Mouse (Mus musculus): ENCODE measurements at regions not wholly inside any gene's neighbourhood (a gene's known extent, or its start where the extent isn't known, plus 50 kb on each side); places are given as distances from the start of the nearest gene placed in this dataset.

- Histone ChIP-seq H3K4me2 (replicated peaks; ENCODE audit: low read depth) (no peak overlapping the region), H3K4me3 (ENCODE audit: low read depth, low read length) (no peak overlapping the region), H3K27me3 (replicated peaks; ENCODE audit: control insufficient read depth, insufficient read depth, low read length) (no peaks in the 10 kb centered on the region), H3K4me1 (replicated peaks; ENCODE audit: control insufficient read depth, insufficient read depth, low read length) (no peaks in the 10 kb centered on the region), H3K9ac (ENCODE audit: low read depth, low read length) (no peak overlapping the region), H3K27ac (ENCODE audit: low read depth, low read length) (no peak overlapping the region), H3K9me3 (ENCODE audit: control insufficient read depth) (no peaks in the 10 kb centered on the region), H3K36me3 (ENCODE audit: control insufficient read depth, insufficient read depth) (no peaks in the 10 kb centered on the region)
- TF ChIP-seq CTCF (IDR thresholded peaks at IDR 0.05; ENCODE audit: low read depth): peak; percentile 58
- ATAC-seq: no peak
- WGBS: 24% methylated on average over 14 of the region's 14 CpGs
Observed at GRCm38 (mm10) chr14:114567673-114568309, 524.2 kb upstream of the Gpc5 start.

DNA sequence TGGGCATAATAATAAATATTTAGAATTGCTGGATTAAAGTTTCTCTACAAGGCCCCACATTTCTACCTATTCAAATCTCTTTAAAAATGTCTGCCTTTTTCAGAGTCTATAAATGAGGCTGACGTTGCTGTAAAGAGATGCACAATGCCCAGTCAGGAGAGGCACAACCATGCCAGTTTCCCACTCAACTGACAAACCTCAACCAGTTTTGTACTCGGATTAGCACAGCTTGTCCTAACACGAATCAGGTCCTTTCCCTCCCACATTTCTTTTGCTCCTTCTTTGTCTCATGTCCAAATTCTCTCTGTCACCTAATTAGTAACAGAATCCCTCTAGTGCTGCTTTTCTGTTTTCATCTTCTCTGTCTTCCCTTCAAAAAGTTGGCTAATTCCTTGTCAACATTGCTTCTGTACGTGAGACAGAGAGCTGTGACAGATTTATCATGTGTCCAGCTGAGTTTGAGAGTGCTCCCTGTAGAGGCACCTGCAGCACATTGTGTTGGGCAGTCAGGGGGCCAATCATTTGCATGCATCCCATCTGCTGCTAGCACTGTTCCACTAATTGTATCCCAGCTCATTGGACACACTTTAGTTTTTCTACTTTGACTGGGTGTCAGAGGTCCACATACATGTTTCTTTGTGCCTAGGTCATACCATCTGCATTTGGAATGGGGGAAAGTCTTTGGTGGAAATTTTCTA, 504.5 kb upstream of the Gpc5 start:
- WGBS: 53% methylated on average over 4 of the region's 4 CpGs
- Histone ChIP-seq H3K4me3 (ENCODE audit: low read depth, low read length) (no peak overlapping the region), H3K36me3 (ENCODE audit: control insufficient read depth, insufficient read depth) (no peaks in the 10 kb centered on the region), H3K4me1 (replicated peaks; ENCODE audit: control insufficient read depth, insufficient read depth, low read length) (no peaks in the 10 kb centered on the region), H3K4me2 (replicated peaks; ENCODE audit: low read depth) (no peak overlapping the region), H3K9ac (ENCODE audit: low read depth, low read length) (no peak overlapping the region), H3K27me3 (replicated peaks; ENCODE audit: control insufficient read depth, insufficient read depth, low read length) (no peaks in the 10 kb centered on the region), H3K27ac (ENCODE audit: low read depth, low read length) (no peak overlapping the region), H3K9me3 (ENCODE audit: control insufficient read depth) (no peaks in the 10 kb centered on the region)
- TF ChIP-seq CTCF (IDR thresholded peaks at IDR 0.05; ENCODE audit: low read depth): no peak
- ATAC-seq: no peak

- no peak overlapping the region for H3K27ac ChIP-seq (ENCODE audit: low read depth, low read length)
- no peak overlapping the region for H3K4me3 ChIP-seq (ENCODE audit: low read depth, low read length)
- no peaks in the 10 kb centered on the region for H3K36me3 ChIP-seq (ENCODE audit: control insufficient read depth, insufficient read depth)
- TF ChIP-seq CTCF (IDR thresholded peaks at IDR 0.05; ENCODE audit: low read depth): no peak
- H3K9ac ChIP-seq (ENCODE audit: low read depth, low read length): no peak overlapping the region
- no peaks in the 10 kb centered on the region for H3K27me3 ChIP-seq (replicated peaks; ENCODE audit: control insufficient read depth, insufficient read depth, low read length)
- no peaks in the 10 kb centered on the region for H3K4me1 ChIP-seq (replicated peaks; ENCODE audit: control insufficient read depth, insufficient read depth, low read length)
- ATAC-seq: no peak
- no peak overlapping the region for H3K4me2 ChIP-seq (replicated peaks; ENCODE audit: low read depth)
- WGBS: 70% methylated on average over 4 of the region's 4 CpGs
- no peaks in the 10 kb centered on the region for H3K9me3 ChIP-seq (ENCODE audit: control insufficient read depth)
Observed at GRCm38 (mm10) chr14:114609296-114609695, 482.7 kb upstream of the Gpc5 start.

DNA sequence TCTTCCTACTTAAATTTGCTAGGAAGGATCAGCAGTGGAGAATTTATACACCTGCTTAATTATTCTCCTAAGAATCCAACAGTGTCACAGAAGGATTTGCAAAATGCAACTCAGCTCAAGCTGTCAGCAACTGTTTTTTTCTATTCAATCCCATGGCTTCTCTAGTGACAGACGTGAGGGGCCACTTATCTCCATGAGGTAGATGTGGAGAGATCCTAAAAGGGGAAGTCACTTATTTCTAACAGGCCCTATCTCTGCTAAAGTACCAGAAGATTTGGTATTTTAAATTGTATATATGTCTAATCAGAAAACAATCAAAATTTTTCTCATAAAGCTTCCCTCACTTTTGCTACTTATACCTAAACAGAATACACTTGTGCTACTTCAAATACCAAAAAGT, 479.6 kb upstream of the Gpc5 start:
- WGBS: 56% methylated on average over 1 of the region's 1 CpGs
- Histone ChIP-seq H3K9me3 (ENCODE audit: control insufficient read depth) (no peaks in the 10 kb centered on the region), H3K4me3 (ENCODE audit: low read depth, low read length) (no peak overlapping the region), H3K36me3 (ENCODE audit: control insufficient read depth, insufficient read depth) (no peaks in the 10 kb centered on the region), H3K27me3 (replicated peaks; ENCODE audit: control insufficient read depth, insufficient read depth, low read length) (no peaks in the 10 kb centered on the region), H3K27ac (ENCODE audit: low read depth, low read length) (no peak overlapping the region), H3K4me2 (replicated peaks; ENCODE audit: low read depth) (no peak overlapping the region), H3K9ac (ENCODE audit: low read depth, low read length) (no peak overlapping the region), H3K4me1 (replicated peaks; ENCODE audit: control insufficient read depth, insufficient read depth, low read length) (no peaks in the 10 kb centered on the region)
- no peak for TF ChIP-seq CTCF (IDR thresholded peaks at IDR 0.05; ENCODE audit: low read depth)
- ATAC-seq: no peak

DNA sequence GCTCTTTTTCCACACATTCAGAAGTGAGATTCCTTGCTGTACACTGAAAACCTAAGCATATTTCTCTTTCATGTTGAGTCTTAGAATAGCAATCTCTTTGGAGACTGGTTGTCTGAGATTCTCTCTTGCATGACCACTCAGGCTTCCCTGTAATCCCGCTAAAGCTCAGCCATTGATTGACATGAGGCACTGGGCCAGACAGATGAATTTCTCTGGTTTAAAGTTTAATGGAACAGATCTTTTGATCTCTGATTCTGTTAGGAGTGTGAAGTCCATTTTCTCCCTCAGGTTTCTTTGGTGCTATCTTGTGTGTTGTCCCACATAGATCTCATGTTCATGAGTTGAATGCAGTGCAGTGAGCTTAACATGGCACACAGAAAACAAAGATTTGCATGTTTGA, 435.4 kb upstream of the Gpc5 start:
- TF ChIP-seq CTCF (IDR thresholded peaks at IDR 0.05; ENCODE audit: low read depth): no peak
- no peak overlapping the region for H3K9ac ChIP-seq (ENCODE audit: low read depth, low read length)
- H3K9me3 ChIP-seq (ENCODE audit: control insufficient read depth): no peaks in the 10 kb centered on the region
- H3K4me1 ChIP-seq (replicated peaks; ENCODE audit: control insufficient read depth, insufficient read depth, low read length): no peaks in the 10 kb centered on the region
- no peaks in the 10 kb centered on the region for H3K36me3 ChIP-seq (ENCODE audit: control insufficient read depth, insufficient read depth)
- no peak for ATAC-seq
- no peak overlapping the region for H3K4me3 ChIP-seq (ENCODE audit: low read depth, low read length)
- no peak overlapping the region for H3K27ac ChIP-seq (ENCODE audit: low read depth, low read length)
- H3K4me2 ChIP-seq (replicated peaks; ENCODE audit: low read depth): no peak overlapping the region
- H3K27me3 ChIP-seq (replicated peaks; ENCODE audit: control insufficient read depth, insufficient read depth, low read length): no peaks in the 10 kb centered on the region
- 69% methylated on average over 1 of the region's 1 CpGs for WGBS

- no peaks in the 10 kb centered on the region for H3K36me3 ChIP-seq (ENCODE audit: control insufficient read depth, insufficient read depth)
- H3K4me2 ChIP-seq (replicated peaks; ENCODE audit: low read depth): no peak overlapping the region
- no peak overlapping the region for H3K4me3 ChIP-seq (ENCODE audit: low read depth, low read length)
- no peak for TF ChIP-seq CTCF (IDR thresholded peaks at IDR 0.05; ENCODE audit: low read depth)
- 74% methylated on average over 2 of the region's 2 CpGs for WGBS
- ATAC-seq: no peak
- no peaks in the 10 kb centered on the region for H3K27me3 ChIP-seq (replicated peaks; ENCODE audit: control insufficient read depth, insufficient read depth, low read length)
- no peaks in the 10 kb centered on the region for H3K9me3 ChIP-seq (ENCODE audit: control insufficient read depth)
- H3K4me1 ChIP-seq (replicated peaks; ENCODE audit: control insufficient read depth, insufficient read depth, low read length): no peaks in the 10 kb centered on the region
- H3K9ac ChIP-seq (ENCODE audit: low read depth, low read length): no peak overlapping the region
- no peak overlapping the region for H3K27ac ChIP-seq (ENCODE audit: low read depth, low read length)
Observed at GRCm38 (mm10) chr14:114662028-114662427, 430.0 kb upstream of the Gpc5 start.
